Mouse (Mus musculus) urinary bladder, postnatal 4 days (tissue): Measurements from ENCODE around the gene Taf9b.
"Not testable (repeated sequence)": the region's sequence is repeated elsewhere in the genome, so short reads cannot be mapped to it uniquely, and the experiment has no call there.

ENCODE experiments used
- DNase-seq, 2 experiments: peaks; one replicate each; pipeline ENCODE4 v3.0.0; 2021 to 2022; ENCODE audit warnings: low spot score in 2 of 2

Taf9b gene

DNA sequence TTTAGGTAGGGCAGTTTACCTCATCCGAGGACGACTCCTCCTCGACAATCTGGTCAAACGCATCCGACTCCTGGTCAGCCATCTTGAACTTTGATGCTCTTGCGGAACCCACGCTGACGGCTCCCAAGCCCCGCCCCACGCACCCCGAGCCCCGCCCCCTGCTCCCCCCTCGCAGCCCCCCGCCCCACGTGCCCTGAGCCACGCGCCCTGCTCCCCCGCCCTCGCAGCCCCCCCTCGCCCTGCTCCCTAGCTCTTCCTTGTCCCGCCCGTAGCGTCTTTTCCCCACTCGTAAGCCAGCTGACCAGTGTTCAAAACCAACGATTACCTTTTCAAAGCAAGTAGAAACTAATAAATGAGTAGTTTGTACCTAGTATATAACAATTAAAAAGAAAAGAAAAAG is at the start of gene Taf9b:
Gene Taf9b (minus strand): TSS at position 101 of the 400 bp plus-strand sequence.
- no peak for DNase-seq

GRCm38 (mm10) chrX:106255276-106255675 is 34.3 kb upstream of the Taf9b start, which contains the start of gene Fnd3c2:
Gene Fnd3c2, minus strand, starts transcription at chrX:106255376.
- no peak for DNase-seq

- DNase-seq = peak; percentile 60 to 68
Measured at GRCm38 (mm10) chrX:106219171-106220032, 1.6 kb downstream of the Taf9b start.

DNA sequence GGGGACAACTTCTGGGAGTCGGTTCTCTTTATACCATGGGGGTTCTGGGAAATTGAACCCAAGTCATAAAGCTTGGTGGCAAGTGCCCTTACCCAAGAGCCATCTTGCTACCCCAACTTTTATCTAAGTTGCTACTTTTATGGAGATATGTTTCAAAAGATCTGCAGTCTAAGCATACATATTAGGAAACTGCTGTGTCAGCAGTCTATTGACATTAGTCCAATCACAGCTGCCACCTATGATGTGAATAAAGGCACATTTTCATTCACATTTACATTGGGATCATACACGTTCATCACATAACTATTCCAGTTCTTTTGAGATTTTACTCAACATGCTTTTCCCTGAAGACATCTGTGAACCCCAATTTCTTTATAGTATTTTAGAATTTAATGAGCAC is 11.9 kb downstream of the Taf9b start:
- no peak for DNase-seq

- DNase-seq = no peak
Measured at GRCm38 (mm10) chrX:106198904-106199303, 22.1 kb downstream of the Taf9b start.

- no peak for DNase-seq
Measured at GRCm38 (mm10) chrX:106197308-106197707, 23.6 kb downstream of the Taf9b start.

DNA sequence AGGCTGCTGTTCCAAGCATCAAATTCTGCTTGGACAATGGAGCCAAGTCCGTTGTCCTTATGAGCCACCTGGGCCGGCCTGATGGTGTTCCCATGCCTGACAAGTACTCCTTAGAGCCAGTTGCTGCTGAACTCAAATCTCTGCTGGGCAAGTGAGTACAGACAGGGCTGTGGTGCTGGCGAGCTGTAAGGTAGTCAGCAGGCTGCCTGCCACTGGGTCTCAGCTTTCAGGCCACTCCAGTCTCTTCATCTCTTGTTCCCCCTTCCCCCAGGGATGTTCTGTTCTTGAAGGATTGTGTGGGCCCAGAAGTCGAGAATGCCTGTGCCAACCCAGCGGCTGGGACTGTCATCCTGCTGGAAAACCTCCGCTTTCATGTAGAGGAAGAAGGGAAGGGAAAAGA is 26.6 kb downstream of the Taf9b start:
- DNase-seq = not testable (repeated sequence)

GRCm38 (mm10) chrX:106190091-106190490 is 30.9 kb downstream of the Taf9b start:
- no peak for DNase-seq

GRCm38 (mm10) chrX:106189356-106189755 is 31.6 kb downstream of the Taf9b start:
- DNase-seq = no peak

DNA sequence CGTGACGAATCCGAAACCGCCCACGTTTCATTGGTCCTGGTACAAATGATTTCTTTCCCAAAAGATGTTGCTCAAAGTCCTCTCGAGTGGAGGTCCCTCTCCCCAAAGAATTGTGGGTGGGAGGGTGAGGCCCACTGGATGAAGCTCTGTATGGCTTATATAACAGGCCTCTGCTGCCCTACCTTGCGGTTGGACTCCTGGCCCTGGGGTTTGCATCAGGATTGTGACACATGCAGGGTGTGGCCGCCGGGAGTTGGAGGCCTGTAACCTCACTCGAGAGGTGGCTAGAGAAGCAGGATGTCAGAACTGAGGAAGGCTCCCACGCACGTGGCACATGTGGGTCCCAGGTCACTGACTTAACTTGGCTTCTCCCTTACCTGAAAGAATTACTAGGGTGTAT is 33.2 kb downstream of the Taf9b start:
- peak in 1 of 2 experiments; percentile 16 for DNase-seq

DNA sequence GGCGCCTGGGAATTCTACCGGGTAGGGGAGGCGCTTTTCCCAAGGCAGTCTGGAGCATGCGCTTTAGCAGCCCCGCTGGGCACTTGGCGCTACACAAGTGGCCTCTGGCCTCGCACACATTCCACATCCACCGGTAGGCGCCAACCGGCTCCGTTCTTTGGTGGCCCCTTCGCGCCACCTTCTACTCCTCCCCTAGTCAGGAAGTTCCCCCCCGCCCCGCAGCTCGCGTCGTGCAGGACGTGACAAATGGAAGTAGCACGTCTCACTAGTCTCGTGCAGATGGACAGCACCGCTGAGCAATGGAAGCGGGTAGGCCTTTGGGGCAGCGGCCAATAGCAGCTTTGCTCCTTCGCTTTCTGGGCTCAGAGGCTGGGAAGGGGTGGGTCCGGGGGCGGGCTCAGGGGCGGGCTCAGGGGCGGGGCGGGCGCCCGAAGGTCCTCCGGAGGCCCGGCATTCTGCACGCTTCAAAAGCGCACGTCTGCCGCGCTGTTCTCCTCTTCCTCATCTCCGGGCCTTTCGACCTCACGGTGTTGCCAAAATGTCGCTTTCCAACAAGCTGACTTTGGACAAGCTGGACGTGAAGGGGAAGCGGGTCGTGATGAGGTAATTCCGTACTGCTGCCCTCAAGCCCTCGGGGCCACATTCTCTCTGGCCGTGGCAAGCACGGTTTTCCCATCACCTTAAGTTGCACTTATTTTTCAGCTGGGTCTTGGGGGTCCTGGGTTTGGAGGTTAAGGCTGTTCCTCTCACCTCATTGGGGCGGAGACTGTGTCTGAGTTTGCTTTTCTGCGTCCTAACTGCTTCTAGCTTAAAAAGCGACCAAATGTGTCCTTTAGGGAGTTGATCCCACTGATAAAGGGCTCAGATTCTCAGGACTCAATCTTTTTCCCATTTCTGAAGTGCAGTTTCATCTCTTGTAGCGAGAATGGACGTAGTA is 34.0 kb downstream of the Taf9b start, which contains the start of gene Pgk1:
Gene Pgk1 (plus strand): TSS at position 388 of the 937 bp plus-strand sequence.
- peak; percentile 80 to 88 for DNase-seq

- no peak for DNase-seq
Measured at GRCm38 (mm10) chrX:106185706-106186105, 35.3 kb downstream of the Taf9b start.

DNA sequence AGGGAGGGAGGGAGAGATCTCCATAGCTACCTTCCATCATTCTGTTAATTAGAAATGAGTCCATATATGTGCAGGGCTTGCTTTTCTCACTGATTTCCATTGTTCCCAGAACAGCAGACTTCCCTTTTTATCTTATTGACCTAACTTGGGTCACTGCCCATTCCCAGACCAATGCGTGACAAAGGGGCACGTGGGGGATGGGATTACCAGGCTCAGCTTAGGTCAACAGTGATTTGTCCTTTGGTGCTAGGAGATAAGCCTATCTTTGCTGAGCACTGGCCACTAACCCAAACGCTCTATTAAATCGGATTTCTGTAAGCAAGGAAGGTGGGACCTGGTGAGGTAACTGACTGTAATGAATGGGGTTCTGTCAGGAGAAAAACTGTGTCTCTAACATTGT is 36.7 kb downstream of the Taf9b start:
- DNase-seq = no peak

GRCm38 (mm10) chrX:106176331-106176730 is 44.6 kb downstream of the Taf9b start:
- DNase-seq = no peak

DNA sequence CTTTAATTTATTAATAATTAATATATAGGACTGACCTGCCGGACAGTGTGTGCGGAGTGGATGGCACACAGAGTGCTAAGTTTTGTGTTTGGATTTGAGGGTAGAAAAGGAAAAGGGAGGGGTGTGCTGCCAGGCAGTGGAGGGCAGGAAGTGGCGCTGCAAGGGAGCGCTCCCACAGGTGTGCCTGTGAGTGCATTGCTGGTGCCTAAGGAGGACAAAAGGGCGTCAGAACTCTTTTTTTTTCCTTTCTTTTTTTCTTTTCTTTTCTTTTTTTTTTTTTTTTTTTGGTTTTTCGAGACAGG is 49.2 kb downstream of the Taf9b start:
- no peak for DNase-seq

GRCm38 (mm10) chrX:106171106-106171852 is 49.7 kb downstream of the Taf9b start:
- peak; percentile 51 to 74 for DNase-seq

GRCm38 (mm10) chrX:106165089-106165488 is 55.9 kb downstream of the Taf9b start:
- DNase-seq = no peak

DNA sequence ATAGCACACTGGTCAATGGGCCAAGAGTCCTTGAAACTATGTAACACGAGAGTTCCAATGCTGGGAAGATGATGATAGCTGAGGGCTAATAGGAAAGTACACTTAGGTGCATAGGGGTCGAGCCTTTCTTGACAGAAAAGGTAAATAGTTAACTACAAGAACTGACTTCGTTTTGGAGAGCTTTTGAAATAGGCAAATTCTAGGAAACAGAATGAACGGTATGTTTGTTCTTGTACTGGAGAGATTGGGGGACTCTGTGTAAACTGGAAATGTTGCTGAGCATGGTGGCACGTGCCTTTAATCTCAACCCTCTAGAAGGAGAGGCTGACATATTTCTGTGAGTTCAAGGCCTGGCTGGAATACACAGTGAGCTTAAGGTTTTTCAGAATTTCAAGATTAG is 56.4 kb downstream of the Taf9b start:
- DNase-seq = no peak

GRCm38 (mm10) chrX:106163995-106164394 is 57.0 kb downstream of the Taf9b start:
- DNase-seq = no peak
